Mouse (Mus musculus) forebrain, embryonic 12.5 days (tissue): ENCODE data around the gene Mkrn1. TPM values are rescaled to one million over a fixed set of nuclear protein-coding genes. Genes with fewer than 3 reads are reported as not detected.
A peak's percentile ranks its signal among the peaks of the same experiment; 100 is the strongest.
"Not testable (repeated sequence)": the region's sequence is repeated elsewhere in the genome, so short reads cannot be mapped to it uniquely, and the experiment has no call there.

Source experiments
- ATAC-seq: fragments of 200-750 bp; cut with Nextera tagmentation; 2 replicates; pipeline ENCODE4 v1.8.0; 2017; ENCODE audit warnings: moderate TSS enrichment; ENCODE audit not compliant: low FRiP score
- H3K27ac ChIP-seq: fragments of 300-500 bp; sonication (generic); 2 replicates; pipeline ENCODE4 v1.5.1; 2016; ENCODE audit warnings: mild to moderate bottlenecking
- H3K27me3 ChIP-seq: fragments of 300-500 bp; sonication (generic); 2 replicates; pipeline ENCODE4 v1.6.1; 2016; ENCODE audit warnings: mild to moderate bottlenecking
- H3K36me3 ChIP-seq: fragments of 300-500 bp; sonication (generic); replicated peaks from 2 replicates; pipeline ENCODE4 v1.6.1; 2016; ENCODE audit warnings: mild to moderate bottlenecking
- H3K4me1 ChIP-seq: fragments of 300-500 bp; sonication (generic); 2 replicates; pipeline ENCODE4 v1.6.1; 2016
- H3K4me2 ChIP-seq: fragments of 300-500 bp; sonication (generic); 2 replicates; pipeline ENCODE4 v1.6.1; 2016; ENCODE audit warnings: mild to moderate bottlenecking, moderate library complexity
- H3K4me3 ChIP-seq: fragments of 300-500 bp; sonication (generic); replicated peaks from 2 replicates; pipeline ENCODE4 v1.5.1; 2016; ENCODE audit warnings: mild to moderate bottlenecking
- H3K9ac ChIP-seq: fragments of 300-500 bp; sonication (generic); 2 replicates; pipeline ENCODE4 v1.6.1; 2016; ENCODE audit warnings: mild to moderate bottlenecking
- H3K9me3 ChIP-seq: fragments of 300-500 bp; sonication (generic); 2 replicates; pipeline ENCODE4 v1.6.1; 2016
- WGBS: fragments of 180-500 bp; shearing (Covaris S2); methylation state at CpG from one replicate; pipeline ENCODE4 v1.1.7; 2016; 5-methylcytosine and 5-hydroxymethylcytosine counted together
- polyA plus RNA-seq: library from polyadenylated mRNA; unstranded; fragments of >200 nt; fragmentation: Nextera tagmentation; extraction: Ambion mirVana; gene quantifications from 2 replicates; pipeline ENCODE4 v1.2.1, GENCODE M21; 2016

Gene Mkrn1
- polyA plus RNA-seq, 1 experiment from 2014 or later: 143 TPM

DNA sequence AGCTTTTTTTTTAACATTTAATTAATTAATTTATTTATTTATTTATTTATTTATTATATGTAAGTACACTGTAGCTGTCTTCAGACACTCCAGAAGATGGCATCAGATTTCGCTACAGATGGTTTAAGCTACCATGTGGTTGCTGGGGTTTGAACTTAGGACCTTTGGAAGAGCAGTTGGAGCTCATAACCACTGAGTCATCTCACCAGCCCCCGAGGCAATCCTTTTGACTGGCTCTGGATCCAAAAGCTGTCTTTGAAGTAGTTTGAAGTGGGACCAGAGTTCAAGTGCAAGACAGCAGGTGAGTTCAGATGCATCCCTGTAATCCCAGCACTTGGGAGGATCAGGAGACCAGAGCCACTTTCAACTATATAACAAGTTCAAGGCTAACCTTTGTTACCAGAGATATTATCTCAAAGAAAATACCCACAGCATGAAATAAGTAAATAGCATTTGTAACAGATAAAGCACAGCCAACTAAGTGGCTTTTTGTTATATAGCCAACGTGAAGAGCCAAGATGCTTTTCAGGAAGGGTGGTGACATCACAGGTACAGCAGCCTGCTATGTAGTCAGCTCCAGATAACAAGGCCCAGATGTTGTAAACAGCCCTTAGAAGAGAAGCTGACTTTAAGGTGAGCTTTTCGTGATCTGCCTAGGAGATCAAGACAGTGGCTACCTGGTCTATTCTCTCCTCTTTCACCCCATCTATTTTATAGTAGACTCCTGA lies 7.2 kb upstream of the Mkrn1 start:
- WGBS: 84% methylated on average over 4 of the region's 4 CpGs
- no peak for ATAC-seq
- H3K27ac ChIP-seq: no peak overlapping the region

DNA sequence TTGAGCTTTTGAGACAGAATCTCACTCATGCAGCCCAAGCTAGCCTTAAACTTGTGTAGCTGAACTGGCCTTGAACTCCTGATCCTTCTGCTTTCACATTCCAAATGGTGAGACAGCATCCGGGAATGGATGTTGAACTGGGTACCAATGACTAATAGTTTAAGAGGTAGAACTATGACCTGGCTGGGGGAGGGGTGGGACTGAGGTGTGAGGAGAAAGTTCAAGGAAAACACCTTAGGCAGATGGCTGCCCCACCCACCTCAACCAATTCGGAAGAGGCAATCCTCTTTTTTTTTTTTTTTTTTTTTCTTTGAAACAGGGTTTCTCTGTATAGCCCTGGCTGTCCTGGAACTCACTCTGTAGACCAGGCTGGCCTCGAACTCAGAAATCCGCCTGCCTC lies 6.5 kb upstream of the Mkrn1 start:
- 88% methylated on average over 4 of the region's 4 CpGs for WGBS
- H3K36me3 ChIP-seq: no peaks in the 10 kb centered on the region
- no peak overlapping the region for H3K4me2 ChIP-seq
- 0 out of 2 replicates have a peak, but pooled peaks cover 8% of the 10 kb centered on the region for H3K27me3 ChIP-seq
- no peaks in the 10 kb centered on the region for H3K4me1 ChIP-seq
- no peak overlapping the region for H3K27ac ChIP-seq
- no peak overlapping the region for H3K4me3 ChIP-seq
- no peak for ATAC-seq
- H3K9ac ChIP-seq: no peak overlapping the region
- no peaks in the 10 kb centered on the region for H3K9me3 ChIP-seq

More for the DNA sequence above, 7.2 kb upstream of the Mkrn1 start:
- H3K9ac ChIP-seq: no peak overlapping the region
- 0 out of 2 replicates have a peak, but pooled peaks cover 4% of the 10 kb centered on the region for H3K27me3 ChIP-seq
- no peak overlapping the region for H3K4me2 ChIP-seq
- H3K4me3 ChIP-seq: no peak overlapping the region
- H3K36me3 ChIP-seq: no peaks in the 10 kb centered on the region
- H3K4me1 ChIP-seq: no peaks in the 10 kb centered on the region
- no peaks in the 10 kb centered on the region for H3K9me3 ChIP-seq

DNA sequence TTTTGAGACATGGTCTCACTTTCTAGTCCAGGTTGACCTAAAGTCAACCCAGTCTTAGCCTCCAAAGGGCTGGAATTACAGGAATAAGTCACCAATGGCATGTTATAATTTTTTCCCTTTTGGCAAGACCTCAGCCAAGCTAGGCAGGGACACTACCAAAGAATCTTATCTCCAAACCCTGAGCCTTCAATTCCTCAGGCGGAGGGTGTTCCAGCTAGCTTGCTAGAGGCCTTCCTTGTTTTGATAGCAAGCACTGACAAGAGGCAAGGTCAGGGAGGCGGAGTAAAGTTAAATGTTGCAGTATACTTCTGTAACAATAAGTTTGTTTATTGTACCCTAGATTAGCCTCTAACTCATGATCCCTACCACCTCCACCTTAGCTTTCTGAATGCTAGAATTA lies 4.9 kb upstream of the Mkrn1 start:
- no peak overlapping the region for H3K4me2 ChIP-seq
- no peak overlapping the region for H3K27ac ChIP-seq
- H3K36me3 ChIP-seq: no peaks in the 10 kb centered on the region
- H3K4me3 ChIP-seq: no peak overlapping the region
- ATAC-seq: no peak
- 91% methylated on average over 2 of the region's 2 CpGs for WGBS
- no peaks in the 10 kb centered on the region for H3K4me1 ChIP-seq
- 0 out of 2 replicates have a peak, but pooled peaks cover 9% of the 10 kb centered on the region for H3K27me3 ChIP-seq
- H3K9me3 ChIP-seq: no peaks in the 10 kb centered on the region
- H3K9ac ChIP-seq: no peak overlapping the region

DNA sequence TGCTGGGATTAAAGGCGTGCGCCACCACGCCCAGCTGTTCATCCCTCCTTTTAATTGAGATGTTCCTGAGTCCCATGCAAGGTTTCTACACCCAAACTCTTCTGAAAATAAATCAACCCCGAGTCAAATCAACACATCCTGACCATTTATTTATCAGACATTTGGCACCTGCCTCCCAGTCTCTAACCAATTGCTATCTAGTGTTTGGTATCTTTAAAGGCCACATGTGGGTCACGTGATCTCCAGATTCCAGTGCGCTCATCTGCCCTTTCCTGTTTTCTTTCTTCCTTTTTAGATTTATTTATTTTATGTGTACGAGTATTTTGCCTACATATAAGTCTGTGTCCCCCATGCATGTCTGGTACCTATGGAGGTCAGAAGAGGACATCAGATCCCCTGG lies 3.4 kb upstream of the Mkrn1 start:
- Histone ChIP-seq H3K4me3 (no peak overlapping the region), H3K36me3 (no peaks in the 10 kb centered on the region), H3K27me3 (0 out of 2 replicates have a peak, but pooled peaks cover 9% of the 10 kb centered on the region), H3K4me1 (0 out of 2 replicates have a peak, but pooled peaks cover 2% of the 10 kb centered on the region), H3K9ac (no peak overlapping the region), H3K4me2 (no peak overlapping the region), H3K27ac (no peak overlapping the region), H3K9me3 (no peaks in the 10 kb centered on the region)
- ATAC-seq: no peak
- WGBS: 93% methylated on average over 7 of the region's 7 CpGs

DNA sequence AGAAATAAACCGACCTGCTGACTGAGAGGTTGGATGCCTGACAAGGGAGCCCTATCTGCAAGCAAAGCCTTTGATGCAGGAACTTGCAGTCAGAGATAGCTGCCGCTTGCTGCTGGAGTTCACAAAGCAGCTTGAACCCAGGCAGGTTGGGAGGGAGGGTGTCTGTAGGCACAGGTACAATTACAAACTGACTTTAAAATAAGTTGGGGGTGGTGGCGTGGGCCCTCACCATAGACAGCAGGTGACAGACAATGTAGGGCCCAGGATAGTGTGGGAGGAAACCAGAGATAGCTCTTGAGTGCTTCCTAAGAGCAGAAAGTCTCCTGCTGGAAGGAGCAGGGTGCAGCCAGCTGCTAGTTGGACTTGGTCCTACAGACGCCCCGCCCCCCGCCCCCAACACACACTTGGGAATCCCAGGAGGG lies 2.9 kb upstream of the Mkrn1 start:
- no peak overlapping the region for H3K27ac ChIP-seq
- no peaks in the 10 kb centered on the region for H3K9me3 ChIP-seq
- 0 out of 2 replicates have a peak, but pooled peaks cover 2% of the 10 kb centered on the region for H3K4me1 ChIP-seq
- H3K4me3 ChIP-seq: no peak overlapping the region
- 75% methylated on average over 6 of the region's 6 CpGs for WGBS
- no peak overlapping the region for H3K9ac ChIP-seq
- ATAC-seq: no peak
- H3K4me2 ChIP-seq: no peak overlapping the region
- H3K36me3 ChIP-seq: no peaks in the 10 kb centered on the region
- H3K27me3 ChIP-seq: 0 out of 2 replicates have a peak, but pooled peaks cover 9% of the 10 kb centered on the region

DNA sequence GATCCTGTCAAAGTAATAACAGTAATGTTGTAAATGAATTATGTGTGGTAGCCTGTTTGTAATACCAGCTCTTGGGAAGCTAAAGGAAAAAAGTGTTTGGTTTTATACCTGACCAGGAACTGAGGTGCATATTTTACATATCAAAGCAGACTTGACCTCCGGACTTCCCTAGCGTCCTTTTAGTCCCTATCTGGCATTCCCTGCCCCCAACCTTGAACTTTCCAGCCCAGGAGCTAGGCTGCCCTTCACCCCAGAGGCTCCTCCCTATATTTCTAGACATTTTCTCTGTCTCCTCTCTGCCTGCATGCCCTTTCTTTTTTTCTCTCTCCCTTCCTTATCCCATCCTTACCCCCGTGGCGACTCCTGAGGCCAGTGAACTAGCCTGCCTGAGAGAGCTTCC lies 605 bp upstream of the Mkrn1 start:
- ATAC-seq: no peak
- WGBS: 42% methylated on average over 4 of the region's 4 CpGs
- H3K27ac ChIP-seq: peak overlapping the region; percentile 95

DNA sequence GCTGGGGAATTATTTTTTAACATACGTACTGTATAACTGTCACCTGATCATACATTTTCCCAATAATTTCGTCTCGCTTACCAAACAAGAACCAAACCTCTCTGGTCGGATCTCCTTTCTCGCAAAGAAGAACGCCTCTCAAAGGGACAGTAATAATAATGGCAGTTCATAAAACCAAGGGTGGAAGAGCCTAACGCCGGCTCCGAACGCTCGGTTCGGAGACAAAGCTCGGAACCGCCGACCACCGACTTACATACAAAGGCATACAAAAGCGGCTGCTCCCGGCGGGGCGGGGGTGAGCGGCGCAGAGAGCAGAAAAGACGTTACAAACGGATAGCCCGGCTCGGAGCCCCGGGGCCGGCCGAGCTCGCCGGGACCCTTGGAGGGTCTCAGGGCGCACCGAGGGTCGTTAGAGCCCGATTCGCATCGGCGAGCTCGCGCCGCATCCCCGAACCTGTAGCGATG lies 844 bp downstream of the Mkrn1 start:
- no peaks in the 10 kb centered on the region for H3K9me3 ChIP-seq
- no peaks in the 10 kb centered on the region for H3K36me3 ChIP-seq
- ATAC-seq: no peak
- H3K9ac ChIP-seq: peak overlapping the region; percentile 93
- H3K4me1 ChIP-seq: peaks cover 8% of the 10 kb centered on the region; the same call in 1 of the 2 replicates
- peak overlapping the region; percentile 95 for H3K27ac ChIP-seq
- peak overlapping the region; percentile 97 for H3K4me3 ChIP-seq
- H3K4me2 ChIP-seq: peak overlapping the region; percentile 60
- WGBS: under 1% methylated on average over 43 of the region's 43 CpGs
- 0 out of 2 replicates have a peak, but pooled peaks cover 9% of the 10 kb centered on the region for H3K27me3 ChIP-seq

More for the DNA sequence above, 605 bp upstream of the Mkrn1 start:
- Histone ChIP-seq H3K9me3 (no peaks in the 10 kb centered on the region), H3K36me3 (no peaks in the 10 kb centered on the region), H3K9ac (no peak overlapping the region), H3K4me1 (peaks cover 8% of the 10 kb centered on the region; the same call in 1 of the 2 replicates), H3K4me2 (peak overlapping the region; percentile 60; the same call in 1 of the 2 replicates), H3K4me3 (peak overlapping the region; percentile 97), H3K27me3 (0 out of 2 replicates have a peak, but pooled peaks cover 9% of the 10 kb centered on the region)

DNA sequence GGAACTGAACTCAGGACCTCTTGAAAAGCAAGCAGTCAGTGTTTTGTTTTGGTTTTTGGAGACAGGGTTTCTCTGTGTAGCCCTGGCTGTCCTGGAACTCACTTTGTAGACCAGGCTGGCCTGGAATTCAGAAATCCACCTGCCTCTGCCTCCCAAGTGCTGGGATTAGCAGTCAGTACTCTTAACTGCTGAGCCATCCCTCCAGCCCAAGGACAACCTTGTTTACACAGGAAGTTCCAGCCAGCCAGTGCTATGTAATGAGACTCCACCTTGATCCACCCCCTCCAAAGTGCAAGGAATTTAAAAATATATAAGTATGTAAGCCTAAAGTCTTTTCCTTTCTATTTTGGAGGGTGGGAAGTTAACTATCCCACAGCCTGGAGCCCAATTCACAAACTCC lies 3.6 kb downstream of the Mkrn1 start:
- H3K36me3 ChIP-seq, H3K4me2 ChIP-seq, H3K9ac ChIP-seq, ATAC-seq, H3K27me3 ChIP-seq, H3K9me3 ChIP-seq, H3K4me3 ChIP-seq, H3K27ac ChIP-seq: not testable (repeated sequence)
- peaks cover 13% of the 10 kb centered on the region; the same call in 1 of the 2 replicates for H3K4me1 ChIP-seq

DNA sequence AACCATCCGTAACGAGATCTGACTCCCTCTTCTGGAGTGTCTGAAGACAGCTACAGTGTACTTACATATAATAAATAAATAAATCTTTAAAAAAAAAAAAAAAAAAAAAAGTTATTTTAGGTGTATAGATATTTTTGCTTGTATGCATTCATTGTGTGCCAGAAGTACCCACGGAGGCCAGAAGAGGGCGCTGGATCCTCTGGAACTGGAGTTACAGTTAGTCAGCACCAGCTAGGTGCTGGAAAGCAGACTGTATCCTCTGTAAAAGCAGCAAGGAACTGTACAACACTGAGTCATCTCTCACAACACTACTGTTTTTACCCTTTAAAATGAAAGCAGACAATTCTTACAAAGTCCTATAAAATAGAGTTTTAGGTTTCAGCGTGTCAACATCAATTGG lies 4.5 kb downstream of the Mkrn1 start:
- WGBS: 37% methylated on average over 3 of the region's 5 CpGs
- Histone ChIP-seq H3K27ac (no peak overlapping the region), H3K36me3 (no peaks in the 10 kb centered on the region), H3K4me1 (peaks cover 13% of the 10 kb centered on the region; the same call in 1 of the 2 replicates), H3K9me3 (no peaks in the 10 kb centered on the region), H3K27me3 (no peaks in the 10 kb centered on the region), H3K4me2 (no peak overlapping the region), H3K4me3 (no peak overlapping the region), H3K9ac (no peak overlapping the region)
- ATAC-seq: no peak

DNA sequence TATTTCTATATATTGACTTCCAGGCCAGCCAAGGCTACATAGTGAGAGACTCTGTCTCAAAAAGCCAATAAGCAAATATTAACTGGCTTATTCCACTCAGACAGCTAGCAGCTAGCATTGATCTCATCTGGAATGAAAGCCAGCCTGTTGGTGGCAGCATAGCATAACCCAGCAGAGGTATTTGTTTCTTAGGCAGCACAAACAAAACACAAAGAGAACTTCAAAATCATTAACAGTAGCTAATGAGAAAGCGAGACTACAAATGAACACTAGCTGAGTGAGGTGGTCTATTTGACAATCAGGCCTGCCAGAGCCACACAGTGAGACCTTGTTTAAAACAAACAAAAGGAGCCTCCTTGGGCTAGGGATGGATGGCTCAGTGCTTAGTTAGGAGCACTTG lies 6.2 kb downstream of the Mkrn1 start:
- Histone ChIP-seq H3K36me3 (peaks cover 6% of the 10 kb centered on the region; the same call in 1 of the 2 replicates), H3K27me3 (no peaks in the 10 kb centered on the region), H3K9ac (no peak overlapping the region), H3K9me3 (no peaks in the 10 kb centered on the region), H3K27ac (no peak overlapping the region), H3K4me1 (peaks cover 13% of the 10 kb centered on the region; the same call in 1 of the 2 replicates), H3K4me2 (no peak overlapping the region), H3K4me3 (no peak overlapping the region)
- 63% methylated on average over 1 of the region's 1 CpGs for WGBS
- ATAC-seq: no peak

DNA sequence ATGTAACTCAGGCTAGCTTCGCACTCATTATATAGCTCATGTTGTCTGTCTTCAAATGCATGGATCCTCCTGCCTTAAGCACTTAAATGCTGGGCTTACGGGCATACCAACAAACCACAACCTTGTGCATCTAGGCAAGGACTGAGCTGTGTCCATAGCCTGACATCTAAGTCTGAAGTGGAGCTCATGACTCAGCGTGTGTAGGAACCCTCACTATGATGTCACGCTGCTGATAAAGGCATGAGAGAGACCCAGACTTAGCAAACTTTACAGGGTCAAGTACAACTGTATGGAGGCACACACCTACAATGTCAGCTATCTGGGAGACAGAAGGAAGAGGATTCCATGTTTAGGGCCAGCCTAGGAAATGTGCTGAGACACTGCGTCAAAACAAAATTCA lies 13.8 kb downstream of the Mkrn1 start:
- Histone ChIP-seq H3K4me1 (no peaks in the 10 kb centered on the region), H3K9me3 (no peaks in the 10 kb centered on the region), H3K27me3 (no peaks in the 10 kb centered on the region), H3K4me2 (no peak overlapping the region), H3K9ac (no peak overlapping the region), H3K27ac (no peak overlapping the region), H3K4me3 (no peak overlapping the region), H3K36me3 (peaks cover 44% of the 10 kb centered on the region)
- ATAC-seq: no peak
- WGBS: 95% methylated on average over 5 of the region's 5 CpGs

DNA sequence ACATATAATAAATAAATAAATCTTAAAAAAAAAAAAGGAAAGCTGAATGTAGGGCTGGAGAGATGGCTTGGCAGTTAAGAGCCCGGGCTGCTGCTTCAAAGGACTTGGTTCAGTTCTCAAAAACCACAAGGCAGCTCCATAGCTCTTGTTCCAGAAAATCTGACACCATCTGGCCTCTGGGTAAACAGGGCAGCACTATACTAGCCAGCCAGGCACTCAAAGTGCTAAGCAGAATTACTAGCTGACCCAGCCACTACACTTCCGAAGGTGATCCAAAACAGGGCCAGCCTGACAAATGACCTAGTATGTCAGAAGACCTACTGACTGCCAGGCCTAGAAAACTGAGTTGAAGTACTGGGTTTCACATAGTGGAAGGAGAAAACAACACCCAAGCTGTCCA lies 17.1 kb downstream of the Mkrn1 start:
- H3K4me2 ChIP-seq: no peak overlapping the region
- no peak for ATAC-seq
- no peaks in the 10 kb centered on the region for H3K9me3 ChIP-seq
- H3K4me3 ChIP-seq: no peak overlapping the region
- H3K9ac ChIP-seq: no peak overlapping the region
- no peaks in the 10 kb centered on the region for H3K4me1 ChIP-seq
- H3K36me3 ChIP-seq: peaks cover 62% of the 10 kb centered on the region
- no peaks in the 10 kb centered on the region for H3K27me3 ChIP-seq
- 91% methylated on average over 2 of the region's 2 CpGs for WGBS
- no peak overlapping the region for H3K27ac ChIP-seq

DNA sequence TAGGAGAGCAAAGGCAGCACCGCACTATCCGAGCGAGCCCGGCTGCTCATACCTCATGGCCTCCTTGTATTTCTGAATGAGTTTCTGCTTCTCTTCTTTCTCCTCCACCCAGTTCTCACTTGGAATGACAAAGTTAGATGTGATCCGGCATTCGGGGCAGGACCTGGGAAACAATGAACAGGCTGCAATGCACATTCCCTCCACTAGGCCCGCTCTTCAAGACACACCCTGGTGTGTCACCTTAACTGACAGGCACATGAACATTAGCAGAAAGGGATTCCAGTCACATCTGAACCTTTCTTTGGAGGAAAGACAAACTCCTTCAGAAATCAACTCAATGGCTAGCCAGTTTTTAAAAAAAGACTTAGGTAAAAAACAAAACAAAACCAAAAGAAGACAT lies 19.9 kb downstream of the Mkrn1 start:
- Histone ChIP-seq H3K4me2 (no peak overlapping the region), H3K9me3 (no peaks in the 10 kb centered on the region), H3K27me3 (no peaks in the 10 kb centered on the region), H3K9ac (no peak overlapping the region), H3K36me3 (peaks cover 51% of the 10 kb centered on the region), H3K4me1 (no peaks in the 10 kb centered on the region), H3K27ac (no peak overlapping the region), H3K4me3 (no peak overlapping the region)
- ATAC-seq: no peak
- WGBS: 57% methylated on average over 7 of the region's 7 CpGs
